Mouse (Mus musculus) ES-Bruce4 (cell line): ENCODE measurements around the gene Trpd52l3.

Experiments
- CTCF ChIP-seq: IDR thresholded peaks from one replicate; pipeline ENCODE4 v1.8.1; 2011; ENCODE audit warnings: low read depth, low read length
- POLR2A ChIP-seq: IDR thresholded peaks from one replicate; pipeline ENCODE4 v1.8.1; 2011; ENCODE audit warnings: low read length; ENCODE audit not compliant: insufficient read depth

DNA sequence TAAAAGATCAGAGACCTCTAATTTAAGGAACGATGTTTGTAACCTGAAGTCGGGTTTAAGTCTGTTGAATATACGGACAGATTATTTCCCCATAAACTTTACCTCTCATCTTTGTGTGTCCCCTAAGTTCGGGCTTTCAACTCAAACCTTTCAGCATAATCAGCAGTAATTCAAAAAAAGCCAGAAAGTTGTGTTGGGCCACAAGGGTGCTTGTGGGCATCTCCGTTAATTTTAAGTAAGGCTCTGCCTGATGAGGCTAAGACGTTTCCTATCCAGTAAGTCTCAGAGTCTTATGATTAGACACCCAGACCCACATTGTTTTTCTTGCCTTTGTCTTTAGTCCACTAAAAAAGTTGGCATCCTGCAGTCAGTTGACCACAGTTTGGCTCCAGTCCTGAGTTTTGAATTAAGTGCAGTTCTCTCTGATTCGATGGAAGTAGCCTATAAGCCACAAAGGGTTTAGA, 27.9 kb downstream of the Trpd52l3 start:
- TF ChIP-seq CTCF (no peak), POLR2A (no peak)
